Mouse (Mus musculus): ENCODE results near the gene Fem1b.

DNA sequence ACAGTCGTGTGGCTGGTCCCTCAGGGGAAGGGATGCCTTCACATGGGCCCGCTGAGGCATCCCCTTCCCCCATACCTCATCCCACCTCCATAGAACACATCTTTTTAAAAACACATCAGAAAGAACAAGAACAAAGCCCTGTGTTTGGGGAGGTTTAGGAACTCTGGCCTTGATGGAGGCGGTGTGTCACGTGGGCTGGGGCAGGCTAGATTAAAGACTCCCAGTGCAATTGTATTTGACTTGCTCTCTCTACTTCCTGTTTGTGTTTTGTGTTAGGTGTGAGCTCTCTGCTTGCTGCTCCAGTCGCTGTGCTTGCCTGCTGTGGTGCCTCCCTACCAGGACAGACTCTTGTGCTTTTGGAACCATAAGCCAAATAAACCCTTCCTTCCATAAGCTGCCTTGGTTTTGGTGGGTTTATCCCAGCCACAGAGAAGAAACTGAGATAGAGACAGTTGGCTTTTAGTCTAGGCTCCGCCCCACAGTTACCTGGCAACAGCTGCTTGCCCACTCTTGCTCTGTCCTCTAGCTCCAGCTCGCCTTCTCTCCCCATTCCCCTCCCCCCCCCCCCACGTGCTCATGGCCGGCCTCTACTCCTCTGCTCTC lies 14.2 kb upstream of the Fem1b start:
- TF ChIP-seq POLR2A (IDR thresholded peaks at IDR 0.05; ENCODE audit: borderline replicate concordance, extremely low read depth, low read depth, low read length) (no peak), CTCF (IDR thresholded peaks at IDR 0.05; ENCODE audit: insufficient read depth, low read length) (no peak)
